Mouse (Mus musculus) embryonic facial prominence, embryonic 14.5 days (tissue): ENCODE data around the gene 1110032A03Rik. TPM values are rescaled to one million over a fixed set of nuclear protein-coding genes. Genes with fewer than 3 reads are reported as not detected.

Experiments
- ATAC-seq: fragments of 200-750 bp; cut with Nextera tagmentation; 2 replicates; pipeline ENCODE4 v1.8.0; 2017; ENCODE audit warnings: low read depth, moderate number of reproducible peaks, moderate TSS enrichment
- DNase-seq: peaks from one replicate; pipeline ENCODE4 v3.0.0-alpha.2; 2015; ENCODE audit warnings: low spot score
- H3K27ac ChIP-seq: fragments of 300-500 bp; sonication (generic); replicated peaks from 2 replicates; pipeline ENCODE4 v1.5.1; 2014; ENCODE audit warnings: low read depth, mild to moderate bottlenecking, low read length, moderate library complexity
- H3K27me3 ChIP-seq: fragments of 300-500 bp; sonication (generic); replicated peaks from 2 replicates; pipeline ENCODE4 v1.6.1; 2014; ENCODE audit warnings: low read length; ENCODE audit not compliant: control insufficient read depth, insufficient read depth
- H3K36me3 ChIP-seq: fragments of 300-500 bp; sonication (generic); 2 replicates; pipeline ENCODE4 v1.6.1; 2014; ENCODE audit warnings: low read length, mixed read lengths; ENCODE audit not compliant: control insufficient read depth, insufficient read depth
- H3K4me1 ChIP-seq: fragments of 300-500 bp; sonication (generic); 2 replicates; pipeline ENCODE4 v1.6.1; 2014; ENCODE audit warnings: antibody characterized with exemption, low read length; ENCODE audit not compliant: control insufficient read depth, insufficient read depth
- H3K4me2 ChIP-seq: fragments of 300-500 bp; sonication (generic); 2 replicates; pipeline ENCODE4 v1.6.1; 2014; ENCODE audit warnings: low read depth, mild to moderate bottlenecking, low read length, moderate library complexity, mixed read lengths
- H3K4me3 ChIP-seq: fragments of 300-500 bp; sonication (generic); 2 replicates; pipeline ENCODE4 v1.5.1; 2014; ENCODE audit warnings: low read depth, mild to moderate bottlenecking, low read length
- H3K9ac ChIP-seq: fragments of 300-500 bp; sonication (generic); 2 replicates; pipeline ENCODE4 v1.6.1; 2014; ENCODE audit warnings: low read depth, mild to moderate bottlenecking, low read length, moderate library complexity, mixed read lengths
- H3K9me3 ChIP-seq: fragments of 300-500 bp; sonication (generic); 2 replicates; pipeline ENCODE4 v1.6.1; 2016; ENCODE audit warnings: low read length; ENCODE audit not compliant: control insufficient read depth
- WGBS: fragments of 180-500 bp; shearing (Covaris S2); extraction: QIAGEN DNeasy Blood & Tissue Kit; methylation state at CpG from one replicate; pipeline ENCODE4 v1.1.7; 2014; 5-methylcytosine and 5-hydroxymethylcytosine counted together
- polyA plus RNA-seq: library from polyadenylated mRNA; unstranded; fragments of >200 nt; fragmentation: Nextera tagmentation; extraction: Ambion mirVana; gene quantifications from 2 replicates; pipeline ENCODE4 v1.2.1, GENCODE M21; 2014

Gene 1110032A03Rik
- polyA plus RNA-seq, 1 experiment from 2014 or later, result 41.2 TPM

GRCm38 (mm10) chr9:50767531-50768106, 7.7 kb downstream of the 1110032A03Rik start:
- H3K4me2 ChIP-seq, result peak overlapping the region; percentile 69
- DNase-seq (no peak), ATAC-seq (no peak)
- no peaks in the 10 kb centered on the region for H3K9me3 ChIP-seq
- peak overlapping the region; percentile 91 for H3K27ac ChIP-seq
- H3K4me1 ChIP-seq, result peaks cover 6% of the 10 kb centered on the region; the same call in 1 of the 2 replicates
- no peaks in the 10 kb centered on the region for H3K27me3 ChIP-seq
- peak overlapping the region; percentile 70 for H3K9ac ChIP-seq
- 6% methylated on average over 17 of the region's 17 CpGs for WGBS
- H3K4me3 ChIP-seq, result peak overlapping the region; percentile 60
- H3K36me3 ChIP-seq, result peaks cover 17% of the 10 kb centered on the region; the same call in 1 of the 2 replicates

- DNase-seq, result no peak
- H3K27ac ChIP-seq, result no peak overlapping the region
- H3K4me1 ChIP-seq, result no peaks in the 10 kb centered on the region
- H3K4me2 ChIP-seq, result no peak overlapping the region
- no peaks in the 10 kb centered on the region for H3K9me3 ChIP-seq
- H3K36me3 ChIP-seq, result no peaks in the 10 kb centered on the region
- H3K27me3 ChIP-seq, result no peaks in the 10 kb centered on the region
- WGBS, result 64% methylated on average over 1 of the region's 1 CpGs
- no peak overlapping the region for H3K9ac ChIP-seq
- no peak for ATAC-seq
- no peak overlapping the region for H3K4me3 ChIP-seq
Observed at GRCm38 (mm10) chr9:50763331-50763730, 12.0 kb downstream of the 1110032A03Rik start.

DNA sequence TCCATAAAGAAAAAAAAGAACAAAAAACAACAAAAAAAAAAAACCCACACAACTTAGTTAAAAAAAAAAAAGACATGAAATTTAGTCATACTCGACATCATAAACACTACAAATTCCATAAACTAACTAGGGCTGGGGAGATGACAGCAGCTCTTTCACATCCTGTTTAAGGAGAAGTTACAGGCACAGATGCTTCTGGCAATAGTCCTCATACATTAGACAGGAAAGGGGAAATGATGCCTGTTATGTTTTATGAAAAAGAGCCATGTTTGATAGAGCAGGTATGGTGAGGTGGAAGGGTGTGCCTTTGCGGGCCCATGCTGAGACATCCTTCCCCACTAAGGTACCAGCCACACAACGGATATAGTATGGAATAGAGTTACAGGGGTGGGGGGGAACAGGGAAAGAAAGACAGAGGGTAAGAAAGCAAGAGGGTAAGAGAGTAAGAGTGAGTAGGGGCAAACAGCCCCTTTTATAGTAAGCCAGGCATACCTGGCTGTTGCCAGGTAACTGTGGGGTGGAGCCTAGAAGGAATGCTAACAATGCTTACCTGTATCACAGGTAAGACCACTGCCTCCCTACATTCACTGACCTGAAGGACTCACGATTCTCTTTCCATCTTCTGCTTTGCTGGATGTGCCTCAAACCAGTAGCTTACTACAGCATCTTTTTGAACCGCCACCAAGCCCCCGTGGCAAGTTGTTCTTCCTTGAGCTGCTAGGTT, 13.6 kb downstream of the 1110032A03Rik start:
- no peaks in the 10 kb centered on the region for H3K9me3 ChIP-seq

DNA sequence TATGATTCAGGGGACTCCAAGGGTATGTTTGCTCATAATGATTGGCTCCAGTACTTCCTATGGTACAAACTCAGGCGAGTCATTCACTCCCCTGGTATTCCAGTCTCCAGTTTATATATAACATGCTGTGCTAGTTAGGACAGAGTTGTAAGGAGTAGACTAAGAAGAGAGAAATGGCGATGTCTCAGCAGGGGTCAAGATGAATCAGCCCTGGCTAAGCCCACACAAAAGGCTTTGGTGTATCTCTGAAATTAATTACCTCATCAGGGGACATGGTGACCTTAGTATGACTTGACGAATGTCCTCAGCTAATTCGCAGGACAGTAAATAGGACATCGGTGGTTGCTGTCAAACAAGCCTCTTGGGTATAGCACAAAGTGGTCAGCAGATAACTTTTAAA, 18.6 kb downstream of the 1110032A03Rik start:
- 60% methylated on average over 5 of the region's 5 CpGs for WGBS
- H3K36me3 ChIP-seq, result no peaks in the 10 kb centered on the region
- H3K27me3 ChIP-seq, result no peaks in the 10 kb centered on the region
- H3K9ac ChIP-seq, result no peak overlapping the region
- no peak for ATAC-seq
- H3K4me1 ChIP-seq, result peaks cover 11% of the 10 kb centered on the region
- H3K27ac ChIP-seq, result no peak overlapping the region
- no peak overlapping the region for H3K4me2 ChIP-seq
- H3K9me3 ChIP-seq, result no peaks in the 10 kb centered on the region
- no peak for DNase-seq
- no peak overlapping the region for H3K4me3 ChIP-seq

More for the DNA sequence above, 13.6 kb downstream of the 1110032A03Rik start:
- DNase-seq (no peak), ATAC-seq (0 out of 2 replicates have a peak, but pooled peaks have one; percentile 37)
- Histone ChIP-seq H3K4me1 (no peaks in the 10 kb centered on the region), H3K27ac (no peak overlapping the region), H3K4me2 (no peak overlapping the region), H3K4me3 (no peak overlapping the region), H3K27me3 (no peaks in the 10 kb centered on the region), H3K36me3 (no peaks in the 10 kb centered on the region), H3K9ac (no peak overlapping the region)
- 57% methylated on average over 6 of the region's 6 CpGs for WGBS

DNA sequence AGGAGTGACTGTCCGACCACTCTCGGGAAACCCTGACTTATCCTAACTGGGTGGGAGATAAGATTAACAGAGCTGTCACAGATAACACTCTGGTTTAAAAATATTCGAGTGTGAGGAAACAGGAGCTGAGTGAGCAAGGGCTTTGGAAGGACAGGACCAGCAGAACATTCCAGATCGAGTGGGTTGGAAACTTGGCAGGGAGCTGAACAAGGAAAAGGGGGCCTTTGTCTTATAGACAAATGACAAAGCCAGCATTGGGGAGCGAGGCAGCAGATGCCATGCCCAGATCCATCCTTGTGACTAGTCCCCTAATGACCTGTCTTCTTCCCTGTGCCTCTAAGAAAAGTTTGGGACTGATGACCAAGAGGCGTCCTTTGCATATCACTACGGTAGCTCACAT, 21.4 kb downstream of the 1110032A03Rik start:
- H3K9me3 ChIP-seq, result no peaks in the 10 kb centered on the region
- H3K27ac ChIP-seq, result no peak overlapping the region
- peaks cover 21% of the 10 kb centered on the region for H3K4me1 ChIP-seq
- H3K9ac ChIP-seq, result no peak overlapping the region
- H3K36me3 ChIP-seq, result no peaks in the 10 kb centered on the region
- 68% methylated on average over 7 of the region's 7 CpGs for WGBS
- ATAC-seq, result no peak
- H3K27me3 ChIP-seq, result no peaks in the 10 kb centered on the region
- no peak for DNase-seq
- H3K4me3 ChIP-seq, result no peak overlapping the region; the same call in 1 of the 2 replicates
- 0 out of 2 replicates have a peak overlapping the region, but pooled peaks have one; percentile 9 for H3K4me2 ChIP-seq

DNA sequence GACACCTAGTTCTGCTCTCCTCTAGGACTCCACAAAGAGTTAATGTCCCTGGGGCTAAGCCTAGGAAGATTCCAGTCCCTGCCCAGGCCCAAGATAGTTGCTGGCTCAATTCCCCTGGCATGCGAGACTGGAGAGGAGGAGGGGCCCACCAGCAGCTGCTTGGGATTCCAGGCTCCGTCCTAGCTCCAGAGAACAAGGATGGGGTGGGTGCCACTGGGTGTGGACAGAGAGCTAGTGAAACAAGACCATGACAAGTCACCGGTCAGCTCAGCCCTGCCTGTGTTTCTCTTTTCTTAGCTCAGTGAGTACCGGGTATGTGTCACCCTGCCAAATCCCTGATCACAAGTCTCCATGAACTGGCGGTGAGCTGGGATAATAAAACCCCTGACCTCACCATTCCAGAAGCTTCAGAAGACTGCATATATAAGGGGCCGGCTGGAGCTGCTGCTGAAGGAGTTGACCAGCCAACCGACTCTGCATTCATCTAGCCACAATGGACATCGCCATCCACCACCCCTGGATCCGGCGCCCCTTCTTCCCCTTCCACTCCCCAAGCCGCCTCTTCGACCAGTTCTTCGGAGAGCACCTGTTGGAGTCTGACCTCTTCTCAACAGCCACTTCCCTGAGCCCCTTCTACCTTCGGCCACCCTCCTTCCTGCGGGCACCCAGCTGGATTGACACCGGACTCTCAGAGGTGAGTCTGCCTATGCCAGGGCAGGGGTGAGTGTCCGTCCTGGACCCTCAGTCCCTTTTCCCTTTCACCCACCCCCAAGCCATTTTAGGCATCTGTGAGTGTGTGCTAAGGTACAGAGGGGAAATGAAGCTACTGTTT, 22.3 kb downstream of the 1110032A03Rik start:
- peak overlapping the region; percentile 17; the same call in 1 of the 2 replicates for H3K4me3 ChIP-seq
- H3K27me3 ChIP-seq, result no peaks in the 10 kb centered on the region
- ATAC-seq (peak; percentile 80), DNase-seq (peak; percentile 86)
- no peaks in the 10 kb centered on the region for H3K36me3 ChIP-seq
- H3K9ac ChIP-seq, result 0 out of 2 replicates have a peak overlapping the region, but pooled peaks have one; percentile 11
- 67% methylated on average over 17 of the region's 17 CpGs for WGBS
- peaks cover 21% of the 10 kb centered on the region for H3K4me1 ChIP-seq
- H3K9me3 ChIP-seq, result no peaks in the 10 kb centered on the region
- H3K4me2 ChIP-seq, result peak overlapping the region; percentile 31; the same call in 1 of the 2 replicates
- peak overlapping the region; percentile 55; the same call in 1 of the 2 replicates for H3K27ac ChIP-seq

GRCm38 (mm10) chr9:50752054-50752602, 23.2 kb downstream of the 1110032A03Rik start, which contains the start of gene Hspb2:
Hspb2 (minus strand) TSS chr9:50752354.
- Histone ChIP-seq H3K36me3 (no peaks in the 10 kb centered on the region), H3K4me2 (peak within 1 kb of the TSS; percentile 31), H3K9me3 (no peaks in the 10 kb centered on the region), H3K27me3 (no peaks in the 10 kb centered on the region), H3K9ac (peak within 1 kb of the TSS; percentile 45), H3K27ac (peak within 1 kb of the TSS; percentile 55), H3K4me3 (peak within 1 kb of the TSS; percentile 17; the same call in 1 of the 2 replicates), H3K4me1 (peaks cover 21% of the 10 kb centered on the region)
- ATAC-seq (peak; percentile 80), DNase-seq (peak; percentile 68)
- 43% methylated on average over 14 of the region's 14 CpGs for whole genome bisulfite sequencing

- Histone ChIP-seq H3K4me2 (peak within 1 kb of the TSS; percentile 31), H3K9ac (peak within 1 kb of the TSS; percentile 45), H3K4me3 (peak within 1 kb of the TSS; percentile 16; the same call in 1 of the 2 replicates), H3K36me3 (no peaks in the 10 kb centered on the region), H3K27ac (peak within 1 kb of the TSS; percentile 55), H3K27me3 (no peaks in the 10 kb centered on the region), H3K9me3 (no peaks in the 10 kb centered on the region), H3K4me1 (peaks cover 22% of the 10 kb centered on the region)
- ATAC-seq (no peak), DNase-seq (no peak)
- WGBS, result 65% methylated on average over 21 of the region's 22 CpGs
Observed at GRCm38 (mm10) chr9:50751323-50751722, 24.0 kb downstream of the 1110032A03Rik start, which contains the start of gene Cryab. Cryab (plus strand) TSS chr9:50751325.
